Mouse (Mus musculus): ENCODE results near the gene Tbl1xr1.
A peak's percentile ranks its signal among the peaks of the same experiment; 100 is the strongest.

Tbl1xr1 gene

GRCm38 (mm10) chr3:22076561-22076935 is at the start of gene Tbl1xr1:
Gene Tbl1xr1, plus strand, starts transcription at chr3:22076652.
- Histone ChIP-seq H3K27me3 (ENCODE audit: insufficient read depth, low read length) (no peaks in the 10 kb centered on the region), H3K9me3 (ENCODE audit: low read length) (no peaks in the 10 kb centered on the region), H3K36me3 (ENCODE audit: insufficient read depth, low read length) (peaks cover 14% of the 10 kb centered on the region), H3K4me3 (replicated peaks; ENCODE audit: low read length) (peak within 1 kb of the TSS; percentile 95), H3K4me1 (replicated peaks; ENCODE audit: low read depth, low read length) (peaks cover 65% of the 10 kb centered on the region)
- TF ChIP-seq NANOG (IDR thresholded peaks at IDR 0.05; ENCODE audit: borderline replicate concordance, low read length) (no peak), POU5F1 (IDR thresholded peaks at IDR 0.05; ENCODE audit: borderline replicate concordance, low read length) (no peak), CTCF (conservative IDR thresholded peaks at IDR 0.05; ENCODE audit: low read length) (no peak)

- Histone ChIP-seq H3K4me1 (replicated peaks; ENCODE audit: low read depth, low read length) (peaks cover 67% of the 10 kb centered on the region), H3K4me3 (replicated peaks; ENCODE audit: low read length) (no peak overlapping the region), H3K36me3 (ENCODE audit: insufficient read depth, low read length) (peaks cover 9% of the 10 kb centered on the region; the same call in 1 of the 2 replicates), H3K9me3 (ENCODE audit: low read length) (peaks cover 10% of the 10 kb centered on the region), H3K27me3 (ENCODE audit: insufficient read depth, low read length) (no peaks in the 10 kb centered on the region)
- TF ChIP-seq POU5F1 (IDR thresholded peaks at IDR 0.05; ENCODE audit: borderline replicate concordance, low read length) = no peak
- TF ChIP-seq NANOG (IDR thresholded peaks at IDR 0.05; ENCODE audit: borderline replicate concordance, low read length) = peak; percentile 85
- no peak for TF ChIP-seq CTCF (conservative IDR thresholded peaks at IDR 0.05; ENCODE audit: low read length)
These were observed 38.4 kb upstream of the Tbl1xr1 start for GRCm38 (mm10) chr3:22038004-22038403.

GRCm38 (mm10) chr3:22039036-22039795 is 37.2 kb upstream of the Tbl1xr1 start:
- Histone ChIP-seq H3K4me3 (replicated peaks; ENCODE audit: low read length) (0 out of 2 replicates have a peak overlapping the region, but pooled peaks have one; percentile 18), H3K27me3 (ENCODE audit: insufficient read depth, low read length) (no peaks in the 10 kb centered on the region), H3K9me3 (ENCODE audit: low read length) (peaks cover 15% of the 10 kb centered on the region), H3K36me3 (ENCODE audit: insufficient read depth, low read length) (peaks cover 9% of the 10 kb centered on the region; the same call in 1 of the 2 replicates), H3K4me1 (replicated peaks; ENCODE audit: low read depth, low read length) (peaks cover 55% of the 10 kb centered on the region)
- TF ChIP-seq CTCF (conservative IDR thresholded peaks at IDR 0.05; ENCODE audit: low read length) (no peak), NANOG (IDR thresholded peaks at IDR 0.05; ENCODE audit: borderline replicate concordance, low read length) (no peak), POU5F1 (IDR thresholded peaks at IDR 0.05; ENCODE audit: borderline replicate concordance, low read length) (no peak)

- peaks cover 14% of the 10 kb centered on the region for H3K9me3 ChIP-seq (ENCODE audit: low read length)
- H3K27me3 ChIP-seq (ENCODE audit: insufficient read depth, low read length) = no peaks in the 10 kb centered on the region
- peaks cover 6% of the 10 kb centered on the region; the same call in 1 of the 2 replicates for H3K36me3 ChIP-seq (ENCODE audit: insufficient read depth, low read length)
- peak; percentile 68; the same call in 1 of the 2 replicates for TF ChIP-seq NANOG (IDR thresholded peaks at IDR 0.05; ENCODE audit: borderline replicate concordance, low read length)
- TF ChIP-seq POU5F1 (IDR thresholded peaks at IDR 0.05; ENCODE audit: borderline replicate concordance, low read length) = no peak
- peaks cover 41% of the 10 kb centered on the region for H3K4me1 ChIP-seq (replicated peaks; ENCODE audit: low read depth, low read length)
- no peak overlapping the region for H3K4me3 ChIP-seq (replicated peaks; ENCODE audit: low read length)
These were observed 35.8 kb upstream of the Tbl1xr1 start for GRCm38 (mm10) chr3:22040627-22041026.

- TF ChIP-seq NANOG (IDR thresholded peaks at IDR 0.05; ENCODE audit: borderline replicate concordance, low read length) = no peak
- no peak for TF ChIP-seq CTCF (conservative IDR thresholded peaks at IDR 0.05; ENCODE audit: low read length)
- no peak for TF ChIP-seq POU5F1 (IDR thresholded peaks at IDR 0.05; ENCODE audit: borderline replicate concordance, low read length)
These were observed 29.2 kb upstream of the Tbl1xr1 start for GRCm38 (mm10) chr3:22047203-22047602.

GRCm38 (mm10) chr3:22056664-22057328 is 19.7 kb upstream of the Tbl1xr1 start:
- Histone ChIP-seq H3K4me3 (replicated peaks; ENCODE audit: low read length) (no peak overlapping the region), H3K9me3 (ENCODE audit: low read length) (peaks cover 14% of the 10 kb centered on the region), H3K4me1 (replicated peaks; ENCODE audit: low read depth, low read length) (0 out of 2 replicates have a peak, but pooled peaks cover 4% of the 10 kb centered on the region), H3K36me3 (ENCODE audit: insufficient read depth, low read length) (no peaks in the 10 kb centered on the region), H3K27me3 (ENCODE audit: insufficient read depth, low read length) (no peaks in the 10 kb centered on the region)
- TF ChIP-seq CTCF (conservative IDR thresholded peaks at IDR 0.05; ENCODE audit: low read length) = no peak

More at GRCm38 (mm10) chr3:22047203-22047602, 29.2 kb upstream of the Tbl1xr1 start:
- Histone ChIP-seq H3K4me3 (replicated peaks; ENCODE audit: low read length) (no peak overlapping the region), H3K36me3 (ENCODE audit: insufficient read depth, low read length) (no peaks in the 10 kb centered on the region), H3K9me3 (ENCODE audit: low read length) (peaks cover 13% of the 10 kb centered on the region), H3K27me3 (ENCODE audit: insufficient read depth, low read length) (no peaks in the 10 kb centered on the region), H3K4me1 (replicated peaks; ENCODE audit: low read depth, low read length) (peaks cover 20% of the 10 kb centered on the region)

GRCm38 (mm10) chr3:22058206-22058804 is 18.1 kb upstream of the Tbl1xr1 start:
- Histone ChIP-seq H3K9me3 (ENCODE audit: low read length) (peaks cover 14% of the 10 kb centered on the region), H3K36me3 (ENCODE audit: insufficient read depth, low read length) (no peaks in the 10 kb centered on the region), H3K4me3 (replicated peaks; ENCODE audit: low read length) (no peak overlapping the region), H3K27me3 (ENCODE audit: insufficient read depth, low read length) (no peaks in the 10 kb centered on the region), H3K4me1 (replicated peaks; ENCODE audit: low read depth, low read length) (0 out of 2 replicates have a peak, but pooled peaks cover 4% of the 10 kb centered on the region)
- TF ChIP-seq POU5F1 (IDR thresholded peaks at IDR 0.05; ENCODE audit: borderline replicate concordance, low read length) = no peak
- no peak for TF ChIP-seq NANOG (IDR thresholded peaks at IDR 0.05; ENCODE audit: borderline replicate concordance, low read length)
- no peak for TF ChIP-seq CTCF (conservative IDR thresholded peaks at IDR 0.05; ENCODE audit: low read length)

- Histone ChIP-seq H3K27me3 (ENCODE audit: insufficient read depth, low read length) (no peaks in the 10 kb centered on the region), H3K4me3 (replicated peaks; ENCODE audit: low read length) (no peak overlapping the region), H3K4me1 (replicated peaks; ENCODE audit: low read depth, low read length) (peaks cover 15% of the 10 kb centered on the region), H3K9me3 (ENCODE audit: low read length) (no peaks in the 10 kb centered on the region), H3K36me3 (ENCODE audit: insufficient read depth, low read length) (no peaks in the 10 kb centered on the region)
- TF ChIP-seq CTCF (conservative IDR thresholded peaks at IDR 0.05; ENCODE audit: low read length) = no peak
- TF ChIP-seq NANOG (IDR thresholded peaks at IDR 0.05; ENCODE audit: borderline replicate concordance, low read length) = no peak
- no peak for TF ChIP-seq POU5F1 (IDR thresholded peaks at IDR 0.05; ENCODE audit: borderline replicate concordance, low read length)
These were observed 15.3 kb upstream of the Tbl1xr1 start for GRCm38 (mm10) chr3:22061163-22061562.

Data from E14TG2a.4 (cell line).